Mouse (Mus musculus) effector memory CD4-positive, alpha-beta T cell, adult 7 months (primary cell): ENCODE measurements around the gene Dut. TPM values are rescaled to one million over a fixed set of nuclear protein-coding genes. Genes with fewer than 3 reads are reported as not detected.

Experiments
- polyA plus RNA-seq: library from polyadenylated mRNA; unstranded; fragments of 100-300 nt; shearing (Covaris generic); gene quantifications from one replicate; pipeline ENCODE4 v1.2.1, GENCODE M21; 2017

Dut gene
- 41.8 TPM for polyA plus RNA-seq

GRCm38 (mm10) chr2:125247108-125247961 is at the start of gene Dut:
TSS of gene Dut (plus strand) at chr2:125247190.

Other genes starting within 250 kb of the Dut start
- gene Slc24a5, start 179.1 kb upstream of the Dut start, polyA plus RNA-seq = 1.8 TPM
- gene Myef2, start 123.5 kb upstream of the Dut start, polyA plus RNA-seq = 16.9 TPM
- not detected for gene Ctxn2, start 110.5 kb upstream of the Dut start, polyA plus RNA-seq
- not detected for gene Slc12a1, start 94.7 kb upstream of the Dut start, polyA plus RNA-seq